Mouse (Mus musculus) macrophage (primary cell): ENCODE data around the gene Ccdc65. TPM values are rescaled to one million over a fixed set of nuclear protein-coding genes. Genes with fewer than 3 reads are reported as not detected.

Experiments used
- H3K27ac ChIP-seq: fragments of 350-480 bp; formaldehyde crosslinking; 2 replicates; pipeline ENCODE4 v1.9.0; 2021
- H3K36me3 ChIP-seq: fragments of 350-480 bp; formaldehyde crosslinking; 2 replicates; pipeline ENCODE4 v1.9.0; 2021; ENCODE audit errors: inconsistent target
- H3K4me3 ChIP-seq: fragments of 350-480 bp; formaldehyde crosslinking; 2 replicates; pipeline ENCODE4 v1.9.0; 2021; ENCODE audit errors: inconsistent target
- H3K79me2 ChIP-seq: fragments of 350-480 bp; formaldehyde crosslinking; 2 replicates; pipeline ENCODE4 v1.9.0; 2021; ENCODE audit errors: inconsistent target
- WGBS: methylation state at CpG from one replicate; pipeline ENCODE4 v1.1.7; 2026; ENCODE audit warnings: inconsistent platforms; ENCODE audit not compliant: missing documents; 5-methylcytosine and 5-hydroxymethylcytosine counted together
- polyA plus RNA-seq: library from polyadenylated mRNA; stranded (reverse); fragments of 250-400 nt; gene quantifications from 3 replicates; pipeline ENCODE4 v1.2.4, GENCODE M21; 2018; ENCODE audit warnings: inconsistent platforms

The Ccdc65 gene
- polyA plus RNA-seq, 1 experiment from 2014 or later = 0.09 TPM

GRCm38 (mm10) chr15:98680660-98681059, 27.3 kb upstream of the Ccdc65 start:
- H3K79me2 ChIP-seq = no peaks in the 10 kb centered on the region
- H3K27ac ChIP-seq = no peak overlapping the region
- WGBS = 94% methylated on average over 7 of the region's 8 CpGs
- H3K36me3 ChIP-seq = no peaks in the 10 kb centered on the region
- H3K4me3 ChIP-seq = no peak overlapping the region

- Histone ChIP-seq H3K36me3 (no peaks in the 10 kb centered on the region), H3K27ac (no peak overlapping the region), H3K4me3 (no peak overlapping the region), H3K79me2 (no peaks in the 10 kb centered on the region)
- 93% methylated on average over 7 of the region's 7 CpGs for WGBS
These were observed 26.4 kb upstream of the Ccdc65 start for GRCm38 (mm10) chr15:98681633-98682032.

GRCm38 (mm10) chr15:98683177-98683576, 24.8 kb upstream of the Ccdc65 start:
- Histone ChIP-seq H3K4me3 (no peak overlapping the region), H3K36me3 (no peaks in the 10 kb centered on the region), H3K27ac (no peak overlapping the region), H3K79me2 (no peaks in the 10 kb centered on the region)
- WGBS = 27% methylated on average over 10 of the region's 10 CpGs

DNA sequence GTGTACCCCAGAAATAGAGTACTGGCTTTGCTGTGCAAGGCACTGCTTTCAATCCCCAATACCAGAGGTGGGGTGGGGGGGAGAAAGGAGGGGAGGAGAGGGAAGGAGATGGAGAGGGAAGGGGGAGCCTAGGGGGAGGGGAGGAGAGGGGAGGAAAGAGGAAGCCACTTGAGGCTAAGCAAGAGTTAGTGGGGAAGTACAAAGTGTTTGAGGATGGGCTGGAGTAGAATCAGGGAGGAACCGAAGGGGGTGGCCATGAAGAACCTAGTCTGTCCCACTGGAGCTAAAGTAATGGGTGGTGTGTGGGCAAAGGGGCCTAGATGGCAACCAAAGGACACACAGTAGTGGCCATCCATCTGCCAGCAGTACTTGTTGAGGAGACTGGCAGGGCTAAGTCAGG, 24.3 kb upstream of the Ccdc65 start:
- no peaks in the 10 kb centered on the region for H3K36me3 ChIP-seq
- H3K79me2 ChIP-seq = no peaks in the 10 kb centered on the region
- H3K4me3 ChIP-seq = no peak overlapping the region
- H3K27ac ChIP-seq = peak overlapping the region; percentile 15; the same call in 1 of the 2 replicates
- 0% methylated on average over 1 of the region's 1 CpGs for WGBS

DNA sequence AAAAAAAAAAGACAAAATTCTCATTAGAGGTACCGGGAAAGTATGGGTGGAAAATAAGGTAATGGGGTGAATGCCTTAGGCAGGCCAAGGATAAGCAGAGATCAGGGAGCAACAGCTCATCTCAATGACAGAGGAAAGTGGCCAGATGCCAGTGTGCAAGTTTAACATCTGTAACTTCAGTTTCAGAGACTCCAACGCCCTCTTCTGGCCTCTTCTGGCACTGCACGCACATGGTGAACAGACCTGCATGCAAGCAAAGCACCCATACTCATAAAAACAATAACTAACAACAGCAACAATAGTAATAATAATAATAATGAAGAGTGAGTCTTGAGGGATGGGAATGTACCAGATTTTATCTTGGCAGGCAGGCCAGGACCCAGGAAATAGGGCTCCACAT, 22.1 kb upstream of the Ccdc65 start:
- Histone ChIP-seq H3K36me3 (no peaks in the 10 kb centered on the region), H3K79me2 (no peaks in the 10 kb centered on the region), H3K27ac (no peak overlapping the region), H3K4me3 (no peak overlapping the region)
- WGBS = 76% methylated on average over 3 of the region's 3 CpGs

DNA sequence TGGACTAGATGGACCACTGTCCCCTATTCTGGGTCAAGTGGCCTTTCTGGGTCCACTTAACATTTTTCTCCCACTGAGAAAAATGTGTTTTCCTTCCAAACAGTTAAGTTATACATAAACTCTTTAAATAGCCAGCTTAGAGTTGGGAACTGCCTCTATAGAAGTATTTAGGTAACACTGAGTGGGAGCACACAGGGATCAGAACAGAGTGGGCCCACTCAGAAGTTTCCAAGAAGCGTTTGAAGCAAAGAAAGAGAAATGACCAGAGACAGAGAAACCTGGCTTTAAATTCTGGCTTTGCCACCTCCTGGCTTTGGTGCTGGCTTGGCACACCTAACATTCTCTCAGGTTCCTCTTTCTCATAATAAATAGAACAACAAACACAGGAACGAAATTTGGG, 18.3 kb upstream of the Ccdc65 start:
- WGBS = 50% methylated on average over 2 of the region's 2 CpGs

GRCm38 (mm10) chr15:98691486-98692147, 16.4 kb upstream of the Ccdc65 start:
- Histone ChIP-seq H3K4me3 (no peak overlapping the region), H3K79me2 (no peaks in the 10 kb centered on the region), H3K36me3 (no peaks in the 10 kb centered on the region), H3K27ac (no peak overlapping the region)
- 94% methylated on average over 6 of the region's 7 CpGs for WGBS

More for the DNA sequence above, 18.3 kb upstream of the Ccdc65 start:
- Histone ChIP-seq H3K79me2 (no peaks in the 10 kb centered on the region), H3K27ac (no peak overlapping the region), H3K36me3 (no peaks in the 10 kb centered on the region), H3K4me3 (no peak overlapping the region)

DNA sequence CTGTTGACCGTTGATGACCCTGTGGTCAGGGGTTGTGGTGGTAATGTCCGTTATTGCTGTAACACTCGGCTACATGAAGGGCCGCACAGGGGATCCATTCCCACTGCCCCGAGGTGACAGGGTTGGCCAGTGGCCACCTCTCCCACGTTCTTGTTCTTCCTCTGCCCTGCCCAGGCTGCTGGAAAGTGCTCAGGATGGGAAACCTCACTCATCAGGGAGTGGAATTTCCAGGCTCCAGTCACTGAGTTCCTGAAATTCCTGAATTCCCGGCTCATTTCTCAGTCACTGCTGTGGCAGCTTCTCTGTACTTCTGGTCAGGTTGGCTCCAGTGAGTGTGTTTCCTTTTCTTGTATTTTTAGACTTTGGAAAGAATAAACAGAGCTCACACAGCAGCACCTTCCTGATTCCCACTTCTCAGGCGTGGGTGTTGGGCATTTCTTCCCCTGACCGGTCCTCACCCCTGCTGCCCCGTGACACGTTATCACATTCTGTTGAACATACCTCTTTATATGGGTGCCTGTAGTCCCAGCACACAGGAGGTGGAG, 15.8 kb upstream of the Ccdc65 start:
- 53% methylated on average over 11 of the region's 11 CpGs for WGBS
- H3K79me2 ChIP-seq = no peaks in the 10 kb centered on the region
- H3K36me3 ChIP-seq = no peaks in the 10 kb centered on the region
- H3K4me3 ChIP-seq = no peak overlapping the region
- H3K27ac ChIP-seq = no peak overlapping the region

DNA sequence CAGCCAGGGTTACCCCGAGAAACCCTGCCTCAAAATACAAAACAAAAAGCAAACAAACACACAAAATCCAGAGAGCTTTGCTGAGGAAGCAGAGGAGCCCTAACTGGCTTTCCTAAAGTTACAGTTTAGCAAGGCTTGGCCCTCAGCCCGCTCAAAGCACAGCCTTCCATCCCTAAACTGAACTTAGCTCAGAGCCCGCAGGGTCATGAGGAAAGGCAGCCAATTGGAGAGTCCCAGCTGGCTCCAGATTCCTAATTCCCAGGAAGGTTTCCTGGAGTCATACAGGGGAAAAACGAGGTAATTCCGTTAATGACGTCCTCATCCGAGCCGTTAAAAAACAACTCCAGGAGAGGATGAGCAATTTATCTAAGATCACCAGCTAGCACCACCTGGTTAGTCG, 12.3 kb upstream of the Ccdc65 start:
- Histone ChIP-seq H3K79me2 (no peaks in the 10 kb centered on the region), H3K27ac (no peak overlapping the region), H3K4me3 (no peak overlapping the region), H3K36me3 (no peaks in the 10 kb centered on the region)
- 67% methylated on average over 9 of the region's 9 CpGs for WGBS

- no peaks in the 10 kb centered on the region for H3K36me3 ChIP-seq
- WGBS = 75% methylated on average over 8 of the region's 8 CpGs
- H3K27ac ChIP-seq = no peak overlapping the region
- no peak overlapping the region for H3K4me3 ChIP-seq
- H3K79me2 ChIP-seq = no peaks in the 10 kb centered on the region
These were observed 11.8 kb upstream of the Ccdc65 start for GRCm38 (mm10) chr15:98696216-98696615.

DNA sequence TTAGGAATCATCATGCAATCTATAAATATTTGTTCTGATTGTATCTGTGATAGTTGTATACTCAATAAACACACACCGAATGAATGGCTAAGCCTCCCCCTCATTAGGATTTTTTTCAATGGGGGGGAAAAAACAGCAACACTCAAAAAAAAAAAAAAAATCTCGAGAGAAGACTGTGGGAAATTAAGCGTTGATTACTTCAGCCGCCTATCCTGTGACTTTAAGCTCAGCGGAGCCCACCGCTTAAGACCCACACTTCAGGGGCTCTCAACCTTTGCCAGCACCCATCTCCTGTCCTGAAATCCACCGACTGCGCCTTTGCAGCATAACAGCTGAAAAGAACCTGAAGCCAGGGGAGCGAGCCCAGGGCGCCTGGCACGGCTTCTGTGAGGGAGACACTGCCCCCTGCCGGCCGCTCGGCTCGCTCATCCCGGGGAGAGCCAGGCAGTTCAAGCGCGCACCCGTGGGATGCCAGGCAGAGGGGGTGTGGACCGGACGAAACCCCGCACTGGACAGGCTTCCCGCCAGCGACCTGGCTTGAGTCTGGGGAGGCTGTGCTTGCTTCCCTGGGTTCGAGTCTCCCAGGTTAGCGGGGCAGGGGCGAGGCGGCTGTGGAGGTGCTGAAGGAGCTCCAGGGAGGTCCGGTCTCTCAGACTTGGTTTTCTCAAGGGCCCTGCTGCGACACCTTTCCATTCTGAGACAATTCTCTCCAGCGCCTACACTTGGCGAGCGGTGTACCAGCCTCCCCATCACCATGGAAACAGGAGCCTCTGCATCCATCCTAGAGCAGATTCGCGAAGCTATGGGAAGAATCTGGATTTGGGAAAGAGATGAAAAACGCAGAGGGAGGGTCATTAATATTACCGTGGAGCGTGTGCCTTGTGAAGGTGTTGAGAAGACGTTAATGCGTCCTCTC, 8.6 kb upstream of the Ccdc65 start:
- no peaks in the 10 kb centered on the region for H3K36me3 ChIP-seq
- WGBS = 10% methylated on average over 38 of the region's 40 CpGs
- H3K27ac ChIP-seq = no peak overlapping the region
- H3K79me2 ChIP-seq = no peaks in the 10 kb centered on the region
- H3K4me3 ChIP-seq = no peak overlapping the region

GRCm38 (mm10) chr15:98704312-98704711, 3.7 kb upstream of the Ccdc65 start:
- Histone ChIP-seq H3K27ac (no peak overlapping the region), H3K4me3 (no peak overlapping the region), H3K79me2 (no peaks in the 10 kb centered on the region), H3K36me3 (no peaks in the 10 kb centered on the region)
- 63% methylated on average over 9 of the region's 9 CpGs for WGBS

DNA sequence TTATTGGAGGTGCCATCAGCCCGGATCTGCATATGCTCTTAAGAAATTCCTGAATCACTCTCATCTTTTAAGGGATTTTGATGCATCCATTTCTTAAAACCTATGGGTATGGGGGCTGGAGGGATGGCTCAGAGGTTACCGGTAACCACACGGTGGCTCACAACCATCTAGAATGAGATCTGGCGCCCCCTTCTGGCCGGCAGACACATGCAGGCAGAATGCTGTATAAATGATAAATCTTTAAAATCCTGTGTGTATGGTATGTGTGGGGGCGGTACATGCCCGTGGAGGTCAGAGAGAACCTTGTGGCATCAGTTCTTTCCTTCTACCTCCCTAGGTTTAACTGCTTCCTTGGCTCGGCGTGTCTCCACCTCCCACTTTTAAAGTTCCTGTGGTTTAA, 2.4 kb downstream of the Ccdc65 start:
- WGBS = 14% methylated on average over 9 of the region's 9 CpGs
- H3K4me3 ChIP-seq = no peak overlapping the region

GRCm38 (mm10) chr15:98714230-98714652, 6.2 kb downstream of the Ccdc65 start:
- Histone ChIP-seq H3K36me3 (no peaks in the 10 kb centered on the region), H3K79me2 (no peaks in the 10 kb centered on the region), H3K27ac (no peak overlapping the region), H3K4me3 (no peak overlapping the region)
- WGBS = 76% methylated on average over 4 of the region's 5 CpGs

More for the DNA sequence above, 2.4 kb downstream of the Ccdc65 start:
- Histone ChIP-seq H3K27ac (no peak overlapping the region), H3K36me3 (no peaks in the 10 kb centered on the region), H3K79me2 (no peaks in the 10 kb centered on the region)

DNA sequence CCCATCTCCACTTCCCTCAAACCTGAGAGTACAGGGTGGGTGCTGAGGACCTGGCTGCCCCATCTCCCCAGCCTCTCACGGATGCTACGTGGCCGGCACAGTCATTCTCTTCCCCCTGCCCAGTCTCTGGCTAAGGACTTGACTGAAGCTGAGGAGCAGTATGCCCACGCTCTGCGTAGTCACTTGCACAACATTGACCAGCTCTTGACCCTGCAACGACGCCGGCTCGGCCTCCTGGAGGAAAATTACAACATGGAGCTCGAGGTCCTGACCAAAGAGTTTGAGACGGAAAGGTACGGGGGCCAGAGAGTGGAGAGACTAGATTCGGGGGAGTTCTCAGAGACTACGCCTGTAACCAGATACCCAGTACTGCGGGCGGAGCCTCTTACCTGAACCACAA, 9.3 kb downstream of the Ccdc65 start:
- 87% methylated on average over 16 of the region's 16 CpGs for WGBS
- Histone ChIP-seq H3K4me3 (no peak overlapping the region), H3K79me2 (no peaks in the 10 kb centered on the region), H3K36me3 (no peaks in the 10 kb centered on the region), H3K27ac (no peak overlapping the region)
